Mouse (Mus musculus) kidney, adult 2 months (tissue): ENCODE results near the gene Fus. TPM values are rescaled to one million over a fixed set of nuclear protein-coding genes. Genes with fewer than 3 reads are reported as not detected.
A peak's percentile ranks its signal among the peaks of the same experiment; 100 is the strongest.

ENCODE experiments used
- DNase-seq: peaks from one replicate; pipeline ENCODE4 v3.0.0; 2021
- H3K27ac ChIP-seq: fragments of 200-500 bp; 2 replicates; pipeline ENCODE4 v1.5.1; 2012; ENCODE audit warnings: low read depth, low read length, control low read depth, inconsistent platforms; ENCODE audit not compliant: insufficient read depth
- H3K27me3 ChIP-seq: fragments of 200-500 bp; replicated peaks from 2 replicates; pipeline ENCODE4 v1.6.1; 2012; ENCODE audit warnings: mild to moderate bottlenecking, moderate library complexity, low read length, inconsistent platforms; ENCODE audit not compliant: control insufficient read depth, insufficient read depth
- H3K36me3 ChIP-seq: fragments of 200-500 bp; 2 replicates; pipeline ENCODE4 v1.6.1; 2012; ENCODE audit warnings: mild to moderate bottlenecking, moderate library complexity, low read length, inconsistent platforms; ENCODE audit not compliant: control insufficient read depth, insufficient read depth
- H3K4me1 ChIP-seq: fragments of 200-500 bp; 2 replicates; pipeline ENCODE4 v1.6.1; 2011; ENCODE audit warnings: low read length; ENCODE audit not compliant: control insufficient read depth, insufficient read depth
- H3K4me3 ChIP-seq: fragments of 200-500 bp; 2 replicates; pipeline ENCODE4 v1.5.1; 2011; ENCODE audit warnings: mild to moderate bottlenecking, low read depth, low read length, control low read depth; ENCODE audit not compliant: insufficient read depth
- CTCF ChIP-seq: fragments of 200-500 bp; conservative IDR thresholded peaks from 2 replicates; pipeline ENCODE4 v1.5.1; 2011; ENCODE audit warnings: low read depth, mild to moderate bottlenecking, control low read depth, low read length, moderate library complexity, mixed read lengths; ENCODE audit not compliant: insufficient read depth, insufficient read length
- POLR2A ChIP-seq: fragments of 200-500 bp; IDR thresholded peaks from one replicate; pipeline ENCODE4 v1.6.1; 2011; ENCODE audit warnings: low read depth, low read length, control low read depth
- WGBS: fragments of 180-500 bp; shearing (Covaris S2); methylation state at CpG from one replicate; pipeline ENCODE4 v1.1.7; 2018; 5-methylcytosine and 5-hydroxymethylcytosine counted together
- polyA plus RNA-seq: library from polyadenylated mRNA; depleted of rRNA; stranded (reverse); fragments of >200 nt; gene quantifications from 2 replicates; pipeline ENCODE4 v1.2.3, GENCODE M21; 2012

Fus gene
- polyA plus RNA-seq, 1 experiment: 196 TPM

GRCm38 (mm10) chr7:127944614-127945013, 22.6 kb upstream of the Fus start:
- TF ChIP-seq CTCF (no peak), POLR2A (no peak)
- 18% methylated on average over 23 of the region's 23 CpGs for WGBS
- H3K4me3 ChIP-seq: no peak overlapping the region

DNA sequence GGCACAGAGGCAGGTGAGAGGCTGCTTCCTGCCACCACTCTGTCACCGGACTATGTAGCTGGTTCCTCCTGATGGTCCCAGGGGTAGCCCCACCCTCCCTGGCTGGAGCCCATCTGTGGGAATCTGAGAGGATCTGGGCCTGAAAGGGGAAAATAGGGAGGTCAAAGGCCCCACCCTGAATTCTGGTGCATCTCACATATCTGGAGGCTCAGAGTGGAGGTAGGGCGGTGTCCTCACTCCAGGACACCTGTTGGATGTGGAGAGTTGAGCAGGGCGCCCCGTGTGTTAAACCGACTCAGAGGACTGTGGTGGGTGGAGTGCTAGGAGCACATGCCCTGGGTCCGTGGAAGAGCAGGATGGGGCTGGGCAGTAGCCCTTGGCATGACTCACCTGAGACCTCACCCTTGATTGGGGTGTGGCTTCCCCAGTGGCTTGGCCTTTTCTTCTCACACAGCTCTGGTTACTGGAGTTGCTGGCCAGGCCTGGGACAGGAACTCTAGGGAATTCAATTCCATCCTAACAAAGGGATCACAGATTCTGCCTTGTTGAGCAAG, 20.7 kb upstream of the Fus start, which contains the start of gene Prss36:
Prss36 (minus strand) TSS at position 256 of the 554 bp plus-strand sequence.
- TF ChIP-seq CTCF: no peak
- TF ChIP-seq POLR2A: no peak
- 78% methylated on average over 6 of the region's 6 CpGs for WGBS
- H3K27ac ChIP-seq: no peak within 1 kb of the TSS
- H3K4me3 ChIP-seq: no peak within 1 kb of the TSS
- no peaks in the 10 kb centered on the region for H3K4me1 ChIP-seq
- no peak for DNase-seq
- H3K27me3 ChIP-seq: no peaks in the 10 kb centered on the region
- H3K36me3 ChIP-seq: no peaks in the 10 kb centered on the region

More at GRCm38 (mm10) chr7:127944614-127945013, 22.6 kb upstream of the Fus start:
- H3K27ac ChIP-seq: no peak overlapping the region
- H3K27me3 ChIP-seq: no peaks in the 10 kb centered on the region
- no peaks in the 10 kb centered on the region for H3K4me1 ChIP-seq
- no peaks in the 10 kb centered on the region for H3K36me3 ChIP-seq
- DNase-seq: no peak

- no peaks in the 10 kb centered on the region for H3K36me3 ChIP-seq
- H3K4me1 ChIP-seq: no peaks in the 10 kb centered on the region
- H3K27me3 ChIP-seq: no peaks in the 10 kb centered on the region
- H3K4me3 ChIP-seq: no peak overlapping the region
- WGBS: 52% methylated on average over 13 of the region's 13 CpGs
- no peak for DNase-seq
- TF ChIP-seq POLR2A (no peak), CTCF (no peak)
- no peak overlapping the region for H3K27ac ChIP-seq
Measured at GRCm38 (mm10) chr7:127952864-127953581, 14.2 kb upstream of the Fus start.

GRCm38 (mm10) chr7:127959364-127959763, 7.9 kb upstream of the Fus start:
- 25% methylated on average over 5 of the region's 5 CpGs for WGBS
- Histone ChIP-seq H3K27ac (peak overlapping the region; percentile 68), H3K36me3 (no peaks in the 10 kb centered on the region), H3K4me3 (no peak overlapping the region), H3K4me1 (peaks cover 6% of the 10 kb centered on the region), H3K27me3 (no peaks in the 10 kb centered on the region)
- peak; percentile 55 for DNase-seq
- TF ChIP-seq POLR2A (no peak), CTCF (no peak)

DNA sequence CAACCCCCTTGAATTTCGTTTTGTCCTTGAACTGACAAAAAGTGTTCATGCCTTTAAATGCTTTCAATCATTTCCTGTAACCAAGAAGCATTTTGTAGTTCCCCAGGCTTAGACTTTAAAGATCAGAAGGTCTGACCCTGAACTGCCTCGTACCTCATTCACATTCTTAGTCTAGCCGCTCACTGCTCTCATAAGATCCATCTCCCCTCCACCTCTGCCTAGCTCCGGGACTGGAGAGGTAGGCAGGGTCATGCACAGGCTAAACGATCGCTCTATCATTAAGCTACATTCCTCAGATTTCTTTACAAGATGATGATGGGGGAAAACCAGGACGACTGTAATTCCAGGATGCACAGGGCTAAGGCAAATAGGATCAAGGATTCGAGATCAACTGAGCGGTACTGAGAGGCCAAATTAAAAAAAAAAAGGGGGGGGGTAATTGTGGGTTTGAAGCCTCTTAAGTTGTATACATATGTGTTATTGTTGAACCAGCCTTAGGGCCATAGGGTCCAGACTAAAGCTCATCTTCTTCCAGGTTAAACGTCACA, 812 bp upstream of the Fus start:
- Histone ChIP-seq H3K4me1 (peaks cover 9% of the 10 kb centered on the region; the same call in 1 of the 2 replicates), H3K36me3 (peaks cover 10% of the 10 kb centered on the region; the same call in 1 of the 2 replicates), H3K4me3 (peak overlapping the region; percentile 81), H3K27me3 (no peaks in the 10 kb centered on the region), H3K27ac (peak overlapping the region; percentile 99)
- TF ChIP-seq CTCF (no peak), POLR2A (no peak)
- DNase-seq: peak; percentile 19
- 7% methylated on average over 10 of the region's 10 CpGs for WGBS

- DNase-seq: peak; percentile 86
Measured at GRCm38 (mm10) chr7:127967922-127968828, 918 bp downstream of the Fus start.

More at GRCm38 (mm10) chr7:127967922-127968828, 918 bp downstream of the Fus start:
- TF ChIP-seq CTCF: no peak
- TF ChIP-seq POLR2A: peak; percentile 3
- peaks cover 17% of the 10 kb centered on the region for H3K36me3 ChIP-seq
- peak overlapping the region; percentile 66; the same call in 1 of the 2 replicates for H3K27ac ChIP-seq
- peaks cover 9% of the 10 kb centered on the region; the same call in 1 of the 2 replicates for H3K4me1 ChIP-seq
- peak overlapping the region; percentile 81 for H3K4me3 ChIP-seq
- under 1% methylated on average over 42 of the region's 42 CpGs for WGBS
- H3K27me3 ChIP-seq: no peaks in the 10 kb centered on the region
